Mouse (Mus musculus): Measurements from ENCODE around the gene Gpc3.

DNA sequence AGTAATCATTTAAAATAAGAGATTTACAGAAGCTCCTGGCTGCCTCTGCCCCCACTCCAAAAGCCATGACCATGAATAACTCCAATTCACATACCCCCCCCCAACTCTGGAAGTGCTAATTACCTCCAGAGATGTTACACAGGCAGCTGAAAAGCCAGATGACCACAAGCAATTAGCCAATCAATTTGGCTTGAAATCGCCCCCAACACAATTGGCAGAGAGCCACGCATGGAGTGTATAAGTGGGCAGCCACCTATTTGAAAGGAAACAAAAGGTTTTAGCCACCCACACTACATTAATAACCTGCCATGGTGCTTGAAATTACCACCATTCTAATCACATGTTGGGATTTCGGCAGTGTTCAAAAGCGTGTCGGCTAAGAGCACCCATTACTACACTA, 55.2 kb downstream of the Gpc3 start:
- no peak for TF ChIP-seq CTCF (IDR thresholded peaks at IDR 0.05; ENCODE audit: low read depth, low read length)
- TF ChIP-seq POLR2A (IDR thresholded peaks at IDR 0.05; ENCODE audit: borderline replicate concordance, low read depth, low read length): no peak
